Mouse (Mus musculus): Measurements from ENCODE around the gene Luzp2.
"Not testable (repeated sequence)": the region's sequence is repeated elsewhere in the genome, so short reads cannot be mapped to it uniquely, and the experiment has no call there.

Gene Luzp2

DNA sequence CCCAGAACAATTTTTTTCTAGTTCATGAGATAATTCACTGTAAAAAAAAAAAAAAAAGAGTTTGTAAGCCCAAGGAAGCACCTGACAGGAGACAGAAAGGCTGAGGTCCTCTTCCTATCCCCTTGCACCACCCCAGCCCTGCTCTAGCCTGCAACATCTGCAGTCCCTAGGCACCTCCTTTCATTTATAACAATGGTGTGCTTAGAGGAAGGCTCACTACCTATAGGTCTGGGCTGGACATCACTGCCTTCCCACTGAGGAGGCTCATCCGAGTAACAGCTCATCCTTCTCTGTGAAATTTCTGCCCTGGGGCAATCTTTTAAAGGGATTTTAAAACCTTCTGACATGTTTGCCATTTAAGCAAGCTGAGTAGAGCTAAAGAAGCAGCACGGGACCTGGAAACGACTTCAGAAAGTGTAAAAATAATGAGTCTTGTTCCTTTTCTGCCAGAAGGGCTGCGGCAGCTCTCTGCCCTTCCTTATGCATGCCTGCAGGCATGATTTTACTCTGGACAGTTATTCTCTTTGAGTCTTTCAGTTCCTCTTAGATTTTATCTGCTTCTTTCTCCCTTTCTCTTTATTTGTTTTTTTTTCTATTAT is 174.0 kb downstream of the Luzp2 start:
- DNase-seq: no peak

DNA sequence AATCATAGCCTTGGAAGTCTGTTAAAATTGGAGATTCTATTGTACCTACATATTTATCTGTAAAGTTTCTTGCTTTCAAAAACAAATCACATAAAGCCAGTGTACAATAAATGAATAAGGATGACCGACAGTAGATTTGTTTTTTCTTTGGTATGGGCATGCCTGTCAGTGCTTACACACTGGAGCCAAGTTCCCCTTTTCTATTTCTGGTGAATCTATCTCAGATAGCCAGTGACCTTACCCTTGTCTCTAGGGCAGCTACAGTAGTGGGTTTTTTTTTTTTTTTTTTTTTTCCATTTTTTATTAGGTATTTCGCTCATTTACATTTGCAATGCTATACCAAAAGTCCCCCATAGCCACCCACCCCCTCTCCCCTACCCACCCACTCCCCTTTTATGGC is 298.6 kb downstream of the Luzp2 start:
- not testable (repeated sequence) for DNase-seq

DNA sequence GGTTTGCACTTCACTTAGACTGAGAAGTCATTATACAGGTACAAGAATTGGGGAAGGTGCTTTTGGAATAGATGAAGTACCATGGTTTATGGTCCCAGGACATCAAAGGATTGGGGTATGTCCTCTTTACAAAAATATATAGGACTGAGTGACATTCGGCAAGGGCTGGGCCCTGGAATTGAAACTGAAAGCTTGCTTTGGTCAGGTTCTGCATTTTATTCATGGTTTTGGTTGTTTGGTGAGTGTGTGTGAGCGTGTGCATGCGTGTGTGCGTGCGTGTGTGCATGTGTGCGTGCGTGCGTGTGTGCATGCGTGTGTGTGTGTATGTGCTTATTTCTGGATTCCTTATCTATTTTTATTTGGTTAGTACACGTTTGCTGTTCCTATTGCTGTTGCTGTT is 353.6 kb downstream of the Luzp2 start:
- DNase-seq: no peak

DNA sequence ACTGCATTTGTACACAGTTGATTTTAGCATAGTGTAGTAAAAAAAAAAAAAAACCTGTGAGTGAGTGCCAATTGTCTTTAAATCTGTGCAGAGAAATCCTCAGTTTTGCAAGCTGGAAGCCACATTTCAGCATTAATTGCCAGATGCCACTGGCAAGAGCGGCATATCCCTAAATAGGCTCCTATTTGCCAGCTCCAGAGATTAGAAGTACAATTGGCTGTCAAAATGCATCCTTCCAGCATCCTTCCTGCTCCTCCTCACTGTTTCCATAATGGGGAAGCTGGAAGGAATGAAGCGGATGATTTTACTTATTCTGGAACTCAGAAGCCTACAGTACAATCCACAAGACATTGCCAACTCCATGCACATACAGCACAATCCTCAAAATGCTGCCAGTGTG is 354.2 kb downstream of the Luzp2 start:
- peak; percentile 16 for DNase-seq

DNA sequence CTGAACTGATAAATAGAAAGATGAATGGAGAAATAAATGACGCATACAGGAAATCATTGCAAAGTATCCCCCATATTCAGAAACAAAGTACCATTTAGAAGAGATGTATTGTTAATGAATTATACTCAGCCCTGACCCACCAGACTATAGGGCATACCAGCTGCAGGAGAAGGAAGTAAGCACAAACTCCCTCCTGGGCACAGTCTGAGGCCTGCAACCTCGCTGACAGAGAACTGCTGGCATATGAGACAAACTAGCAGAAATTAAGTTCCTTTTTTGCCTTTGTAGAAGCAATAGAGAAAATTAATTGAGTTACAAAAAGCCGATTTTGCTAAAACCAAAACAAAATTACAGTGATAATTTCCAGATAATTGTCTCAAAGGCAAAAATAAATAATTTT is 355.4 kb downstream of the Luzp2 start:
- no peak for DNase-seq

DNA sequence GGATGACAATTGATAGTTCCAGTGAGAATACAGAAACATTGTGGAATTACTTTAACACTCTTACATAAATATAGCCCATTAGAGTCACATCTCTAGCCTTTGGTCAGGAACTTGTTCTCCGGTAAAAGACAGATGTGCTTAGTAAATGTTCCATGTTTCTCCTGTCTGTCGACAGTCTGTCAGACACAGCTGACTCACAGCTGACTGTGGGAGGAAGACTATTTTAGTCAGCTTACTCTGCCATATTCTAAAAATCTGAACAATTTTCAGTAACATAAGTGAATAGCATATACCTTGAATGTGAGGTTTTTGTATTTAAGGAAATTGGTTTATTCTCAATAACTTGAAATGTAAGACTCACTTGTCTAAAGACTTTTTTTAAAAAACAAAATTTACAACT is 363.5 kb downstream of the Luzp2 start:
- DNase-seq: no peak

DNA sequence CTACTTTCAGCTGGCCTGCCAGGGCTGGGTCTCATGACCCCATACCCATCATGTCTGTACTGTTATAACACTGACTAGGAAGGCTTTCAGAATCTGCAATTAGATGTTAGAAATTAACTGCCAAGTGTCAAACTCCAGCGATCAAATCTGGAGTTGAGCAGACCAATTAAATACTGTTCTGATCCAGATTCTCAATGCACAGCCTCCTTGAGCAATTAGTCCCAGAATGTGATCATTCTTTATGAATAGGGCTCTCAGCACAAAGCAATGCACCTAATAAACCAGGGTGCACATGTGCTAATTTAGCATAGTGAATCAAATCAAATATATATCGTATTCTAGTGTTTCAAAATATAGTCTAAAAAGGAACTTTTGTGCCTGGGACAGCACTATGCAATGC is 387.7 kb downstream of the Luzp2 start:
- no peak for DNase-seq

DNA sequence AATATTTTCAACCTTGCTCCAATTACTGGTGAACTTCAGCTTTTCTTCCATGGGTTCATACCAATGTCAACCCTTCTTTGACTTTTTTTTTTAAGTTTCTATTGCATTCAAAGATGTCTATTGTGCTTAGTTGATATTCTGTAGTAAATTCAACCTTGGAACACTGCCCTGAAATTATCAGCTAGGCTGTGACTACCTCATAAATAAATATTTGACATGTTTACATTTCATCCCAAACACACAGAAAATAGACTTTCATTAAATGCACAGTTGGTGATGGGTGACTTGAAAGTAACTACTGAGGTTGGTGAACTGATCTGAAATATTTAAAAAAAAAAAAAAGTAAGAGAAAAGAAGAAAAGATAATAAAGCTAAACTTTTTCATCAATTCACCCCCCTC is 394.1 kb downstream of the Luzp2 start:
- no peak for DNase-seq
